Mouse (Mus musculus): ENCODE measurements around the gene Smtnl2.
A peak's percentile ranks its signal among the peaks of the same experiment; 100 is the strongest.

Smtnl2 gene

GRCm38 (mm10) chr11:72425201-72425600, 13.7 kb upstream of the Smtnl2 start:
- DNase-seq, result no peak

GRCm38 (mm10) chr11:72423686-72424085, 12.2 kb upstream of the Smtnl2 start:
- DNase-seq, result no peak

GRCm38 (mm10) chr11:72421518-72422278, 10.2 kb upstream of the Smtnl2 start:
- DNase-seq, result no peak

- DNase-seq, result no peak
Measured at GRCm38 (mm10) chr11:72420460-72421122, 9.1 kb upstream of the Smtnl2 start.

- no peak for DNase-seq
Measured at GRCm38 (mm10) chr11:72419006-72419405, 7.5 kb upstream of the Smtnl2 start.

GRCm38 (mm10) chr11:72418227-72418626, 6.7 kb upstream of the Smtnl2 start:
- peak; percentile 50 to 73 for DNase-seq

GRCm38 (mm10) chr11:72417376-72417775, 5.9 kb upstream of the Smtnl2 start:
- DNase-seq, result no peak

GRCm38 (mm10) chr11:72416666-72417065, 5.2 kb upstream of the Smtnl2 start:
- no peak for DNase-seq

GRCm38 (mm10) chr11:72415155-72415554, 3.6 kb upstream of the Smtnl2 start:
- no peak for DNase-seq

GRCm38 (mm10) chr11:72413601-72414190, 2.2 kb upstream of the Smtnl2 start:
- DNase-seq, result peak in 1 of 2 experiments; percentile 61

- no peak for DNase-seq
Measured at GRCm38 (mm10) chr11:72413016-72413415, 1.5 kb upstream of the Smtnl2 start.

- no peak for DNase-seq
Measured at GRCm38 (mm10) chr11:72411945-72412344, 432 bp upstream of the Smtnl2 start.

- DNase-seq, result peak; percentile 76 to 86
Measured at GRCm38 (mm10) chr11:72410521-72411092, 906 bp downstream of the Smtnl2 start.

GRCm38 (mm10) chr11:72409649-72410385, 1.7 kb downstream of the Smtnl2 start:
- DNase-seq, result peak in 1 of 2 experiments; percentile 34

GRCm38 (mm10) chr11:72408451-72409170, 2.9 kb downstream of the Smtnl2 start:
- DNase-seq, result peak in 1 of 2 experiments; percentile 15

- DNase-seq, result peak in 1 of 2 experiments; percentile 22
Measured at GRCm38 (mm10) chr11:72407574-72407973, 3.9 kb downstream of the Smtnl2 start.

GRCm38 (mm10) chr11:72407081-72407480, 4.4 kb downstream of the Smtnl2 start:
- peak in 1 of 2 experiments; percentile 34 for DNase-seq

- peak in 1 of 2 experiments; percentile 21 for DNase-seq
Measured at GRCm38 (mm10) chr11:72406079-72406675, 5.3 kb downstream of the Smtnl2 start.

- no peak for DNase-seq
Measured at GRCm38 (mm10) chr11:72405532-72405931, 6.0 kb downstream of the Smtnl2 start.

GRCm38 (mm10) chr11:72402969-72403368, 8.5 kb downstream of the Smtnl2 start:
- no peak for DNase-seq

GRCm38 (mm10) chr11:72402017-72402416, 9.5 kb downstream of the Smtnl2 start:
- peak; percentile 69 to 83 for DNase-seq

All from kidney, postnatal 4 days (tissue).